Mouse (Mus musculus) spleen, adult 2 months (tissue): ENCODE measurements around the gene Zbtb39. TPM values are rescaled to one million over a fixed set of nuclear protein-coding genes. Genes with fewer than 3 reads are reported as not detected.
A peak's percentile ranks its signal among the peaks of the same experiment; 100 is the strongest.
"Not testable (repeated sequence)": the region's sequence is repeated elsewhere in the genome, so short reads cannot be mapped to it uniquely, and the experiment has no call there.

Source experiments
- DNase-seq, 2 experiments: peaks; one replicate each; pipeline versions ENCODE4 v3.0.0 to v3.0.0-alpha.2; 2012 to 2021; ENCODE audit warnings: low spot score in 2 of 2, low read depth in 1 of 2
- H3K27ac ChIP-seq: fragments of 200-500 bp; 2 replicates; pipeline ENCODE4 v1.5.1; 2012; ENCODE audit warnings: low read length, inconsistent platforms; ENCODE audit not compliant: insufficient read depth
- H3K27me3 ChIP-seq: fragments of 200-500 bp; 2 replicates; pipeline ENCODE4 v1.6.1; 2012; ENCODE audit warnings: mild to moderate bottlenecking, moderate library complexity, low read length, inconsistent platforms; ENCODE audit not compliant: control insufficient read depth, insufficient read depth
- H3K36me3 ChIP-seq: fragments of 200-500 bp; 2 replicates; pipeline ENCODE4 v1.6.1; 2012; ENCODE audit warnings: mild to moderate bottlenecking, low read length, inconsistent platforms; ENCODE audit not compliant: control insufficient read depth, insufficient read depth
- H3K4me1 ChIP-seq: fragments of 200-500 bp; 2 replicates; pipeline ENCODE4 v1.6.1; 2011; ENCODE audit warnings: inconsistent platforms; ENCODE audit not compliant: control insufficient read depth, insufficient read depth, insufficient read length
- H3K4me3 ChIP-seq: fragments of 200-500 bp; 2 replicates; pipeline ENCODE4 v1.5.1; 2011; ENCODE audit warnings: mild to moderate bottlenecking, inconsistent platforms; ENCODE audit not compliant: insufficient read depth, insufficient read length; ENCODE audit errors: extremely low read depth
- CTCF ChIP-seq: fragments of 200-500 bp; IDR thresholded peaks from 2 replicates; pipeline ENCODE4 v1.5.1; 2011; ENCODE audit warnings: mild to moderate bottlenecking, inconsistent platforms; ENCODE audit not compliant: insufficient read depth, insufficient read length, insufficient replicate concordance; ENCODE audit errors: extremely low read depth
- POLR2A ChIP-seq: fragments of 200-500 bp; IDR thresholded peaks from 2 replicates; pipeline ENCODE4 v1.6.1; 2011; ENCODE audit warnings: low read depth, low read length, inconsistent platforms
- WGBS: fragments of 180-500 bp; shearing (Covaris S2); methylation state at CpG from one replicate; pipeline ENCODE4 v1.1.7; 2018; 5-methylcytosine and 5-hydroxymethylcytosine counted together
- polyA plus RNA-seq: library from polyadenylated mRNA; depleted of rRNA; stranded (reverse); fragments of >200 nt; gene quantifications from 2 replicates; pipeline ENCODE4 v1.2.3, GENCODE M21; 2012

Gene Zbtb39
- polyA plus RNA-seq, 1 experiment = 5.6 TPM

GRCm38 (mm10) chr10:127755770-127756468, 16.6 kb downstream of the Zbtb39 start:
- H3K27me3 ChIP-seq = no peaks in the 10 kb centered on the region
- no peaks in the 10 kb centered on the region for H3K36me3 ChIP-seq
- no peaks in the 10 kb centered on the region for H3K4me1 ChIP-seq
- TF ChIP-seq POLR2A (no peak), CTCF (no peak)
- H3K4me3 ChIP-seq = no peak overlapping the region
- DNase-seq = no peak
- 53% methylated on average over 18 of the region's 18 CpGs for WGBS
- no peak overlapping the region for H3K27ac ChIP-seq

- Histone ChIP-seq H3K4me1 (no peaks in the 10 kb centered on the region), H3K36me3 (no peaks in the 10 kb centered on the region), H3K27me3 (no peaks in the 10 kb centered on the region), H3K27ac (no peak within 1 kb of the TSS), H3K4me3 (no peak within 1 kb of the TSS)
- TF ChIP-seq POLR2A = no peak
- TF ChIP-seq CTCF = no peak
- DNase-seq = peak in 1 of 2 experiments; percentile 1
- 77% methylated on average over 9 of the region's 9 CpGs for WGBS
Measured at GRCm38 (mm10) chr10:127759181-127760110, 20.1 kb downstream of the Zbtb39 start, which contains the start of the genes Rdh1 and Rdh16f1. Rdh1 (plus strand) TSS chr10:127759721. Rdh16f1 (plus strand) TSS chr10:127759787.

- H3K4me1 ChIP-seq, DNase-seq, H3K36me3 ChIP-seq, H3K27ac ChIP-seq, H3K27me3 ChIP-seq, H3K4me3 ChIP-seq: not testable (repeated sequence)
- WGBS = 83% methylated on average over 10 of the region's 10 CpGs
Measured at GRCm38 (mm10) chr10:127762926-127763325, 23.6 kb downstream of the Zbtb39 start.

DNA sequence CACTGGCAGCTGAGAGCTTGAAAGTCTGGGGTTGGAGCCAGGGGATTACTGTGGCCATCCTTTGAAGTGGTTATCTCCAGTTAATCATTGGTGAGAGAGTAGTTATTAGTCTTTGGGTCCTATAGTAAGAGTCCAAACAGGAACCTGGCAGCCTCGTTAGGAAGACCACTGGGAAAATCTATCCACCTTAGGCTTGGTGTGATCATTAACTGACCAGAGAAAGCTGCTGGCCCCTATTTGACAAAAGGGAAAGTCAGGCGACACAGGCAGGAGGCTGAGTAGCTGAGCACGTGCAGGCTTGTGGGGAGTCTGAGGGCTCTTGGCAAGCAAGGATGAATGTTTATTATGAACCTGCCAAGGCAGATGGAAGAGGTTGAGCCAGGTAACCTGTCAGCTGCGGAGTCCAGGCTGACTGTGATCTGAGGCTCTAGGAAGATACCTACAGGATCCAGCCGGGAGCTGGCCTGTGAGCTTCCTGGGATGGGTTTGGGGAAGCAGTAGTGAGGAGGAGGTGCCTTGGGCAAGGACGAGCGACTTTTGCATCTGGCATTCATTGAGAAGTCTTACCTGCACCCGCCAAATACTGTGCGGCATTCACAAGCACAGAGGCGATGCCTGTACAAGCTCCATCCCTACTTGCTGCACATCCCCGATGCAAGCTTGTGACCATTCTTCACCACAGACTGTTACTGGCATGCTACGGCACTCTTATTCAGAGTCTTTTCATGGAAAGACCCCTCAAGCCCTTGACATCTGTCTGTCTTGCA, 24.8 kb downstream of the Zbtb39 start:
- Histone ChIP-seq H3K36me3 (no peaks in the 10 kb centered on the region), H3K27ac (no peak overlapping the region), H3K27me3 (no peaks in the 10 kb centered on the region), H3K4me3 (no peak overlapping the region), H3K4me1 (no peaks in the 10 kb centered on the region)
- WGBS = 79% methylated on average over 12 of the region's 12 CpGs
- no peak for TF ChIP-seq CTCF
- no peak for TF ChIP-seq POLR2A
- DNase-seq = no peak

DNA sequence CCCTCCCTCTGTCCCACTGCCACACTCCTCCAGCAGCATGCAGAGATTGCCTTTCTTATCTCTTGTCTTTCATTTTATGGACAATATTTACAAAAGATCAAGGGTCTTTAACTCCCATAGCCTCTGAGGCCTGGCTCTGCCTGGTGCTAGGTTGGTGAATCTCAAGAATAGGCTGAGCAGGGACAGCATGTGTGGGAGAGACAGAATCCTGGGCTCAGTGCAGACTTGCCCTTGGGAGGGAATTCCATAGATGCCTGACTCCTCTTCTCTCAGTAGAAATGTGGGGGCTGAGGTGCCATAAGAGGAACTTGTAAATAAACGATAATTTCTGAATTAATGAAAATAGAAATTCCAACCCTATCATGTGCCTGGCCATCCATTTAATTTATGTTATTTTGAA, 27.2 kb downstream of the Zbtb39 start:
- WGBS = 87% methylated on average over 1 of the region's 1 CpGs
- Histone ChIP-seq H3K4me1 (no peaks in the 10 kb centered on the region), H3K4me3 (no peak overlapping the region), H3K27me3 (no peaks in the 10 kb centered on the region), H3K27ac (no peak overlapping the region), H3K36me3 (no peaks in the 10 kb centered on the region)
- TF ChIP-seq CTCF (no peak), POLR2A (no peak)
- DNase-seq = no peak

DNA sequence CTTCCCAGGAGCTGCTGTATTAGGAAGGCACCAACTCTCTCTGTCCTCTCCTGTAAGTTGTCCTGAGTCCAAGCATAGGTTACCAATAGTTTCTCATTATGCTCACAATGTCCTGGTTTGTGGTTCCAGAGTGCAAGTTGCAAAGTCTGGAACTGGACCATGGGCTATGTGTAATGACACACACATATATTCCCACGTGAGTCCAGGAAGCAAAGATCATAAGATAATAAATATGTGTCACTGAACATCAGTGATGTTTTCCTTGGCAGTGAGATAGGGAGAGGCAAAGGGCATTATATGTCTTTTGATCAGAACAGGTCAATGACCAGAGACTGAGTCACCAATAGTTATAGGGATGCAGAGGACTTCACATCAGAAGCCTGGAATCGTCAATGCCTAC, 36.7 kb downstream of the Zbtb39 start, which contains the start of gene Rdh9:
Gene Rdh9, plus strand, starts transcription at position 376 of the 400 bp plus-strand sequence.
- Histone ChIP-seq H3K4me1 (no peaks in the 10 kb centered on the region), H3K27me3 (no peaks in the 10 kb centered on the region), H3K4me3 (no peak within 1 kb of the TSS), H3K27ac (no peak within 1 kb of the TSS), H3K36me3 (no peaks in the 10 kb centered on the region)
- WGBS = 65% methylated on average over 2 of the region's 2 CpGs
- TF ChIP-seq POLR2A (no peak), CTCF (no peak)
- no peak for DNase-seq

DNA sequence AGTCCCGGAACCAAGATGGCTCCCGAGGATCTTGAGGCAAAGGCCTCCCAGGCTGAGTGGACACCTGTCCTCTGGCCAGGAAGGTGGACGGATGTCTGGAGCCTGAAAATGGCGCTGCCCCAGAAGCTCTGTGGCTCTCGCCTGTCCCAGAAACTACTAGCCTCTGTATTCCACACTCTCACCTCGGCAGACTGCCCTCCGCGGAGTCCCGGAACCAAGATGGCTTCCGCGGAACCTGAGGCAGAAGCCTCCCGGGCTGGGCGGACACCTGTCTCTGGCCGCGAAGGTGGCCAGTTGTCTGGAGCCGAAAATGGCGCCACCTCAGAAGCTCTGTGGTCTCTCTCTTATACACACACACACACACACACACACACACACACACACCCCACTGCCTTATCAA, 43.0 kb downstream of the Zbtb39 start:
- not testable (repeated sequence) for H3K36me3 ChIP-seq, H3K27ac ChIP-seq, H3K4me3 ChIP-seq, DNase-seq, H3K4me1 ChIP-seq, H3K27me3 ChIP-seq
- 95% methylated on average over 17 of the region's 17 CpGs for WGBS

GRCm38 (mm10) chr10:127785411-127785810, 46.1 kb downstream of the Zbtb39 start:
- DNase-seq, H3K4me3 ChIP-seq, H3K4me1 ChIP-seq, H3K36me3 ChIP-seq, H3K27ac ChIP-seq, H3K27me3 ChIP-seq: not testable (repeated sequence)
- 90% methylated on average over 1 of the region's 1 CpGs for WGBS
